Mouse (Mus musculus): ENCODE data around the gene Uqcc3.

- TF ChIP-seq POLR2A (IDR thresholded peaks at IDR 0.05; ENCODE audit: borderline replicate concordance, extremely low read depth, insufficient read depth, insufficient read length, poor library complexity, severe bottlenecking) (no peak), CTCF (IDR thresholded peaks at IDR 0.05; ENCODE audit: borderline replicate concordance, extremely low read depth, insufficient read depth, insufficient read length) (no peak)
Observed at GRCm38 (mm10) chr19:8848356-8848755, 32.4 kb downstream of the Uqcc3 start.
